Mouse (Mus musculus) hindbrain, postnatal 0 days (tissue): ENCODE results near the gene Hcfc2. TPM values are rescaled to one million over a fixed set of nuclear protein-coding genes. Genes with fewer than 3 reads are reported as not detected.

Experiments used
- ATAC-seq: fragments of 200-750 bp; cut with Nextera tagmentation; 2 replicates; pipeline ENCODE4 v1.8.0; 2017; ENCODE audit warnings: mild to moderate bottlenecking, moderate TSS enrichment, moderate library complexity
- DNase-seq: peaks from one replicate; pipeline ENCODE4 v3.0.0-alpha.2; 2015; ENCODE audit warnings: low spot score
- H3K27ac ChIP-seq: fragments of 300-500 bp; sonication (generic); 2 replicates; pipeline ENCODE4 v1.5.1; 2014; ENCODE audit warnings: mild to moderate bottlenecking
- H3K27me3 ChIP-seq: fragments of 300-500 bp; sonication (generic); 2 replicates; pipeline ENCODE4 v1.6.1; 2014; ENCODE audit warnings: low read length, mixed read lengths; ENCODE audit not compliant: insufficient read depth
- H3K36me3 ChIP-seq: fragments of 300-500 bp; sonication (generic); 2 replicates; pipeline ENCODE4 v1.6.1; 2014; ENCODE audit warnings: low read length, mixed read lengths; ENCODE audit not compliant: insufficient read depth
- H3K4me1 ChIP-seq: fragments of 300-500 bp; sonication (generic); 2 replicates; pipeline ENCODE4 v1.6.1; 2014; ENCODE audit warnings: antibody characterized with exemption, low read length, mixed read lengths; ENCODE audit not compliant: insufficient read depth
- H3K4me2 ChIP-seq: fragments of 300-500 bp; sonication (generic); 2 replicates; pipeline ENCODE4 v1.6.1; 2014; ENCODE audit warnings: low read depth, mild to moderate bottlenecking, low read length, moderate library complexity, mixed read lengths
- H3K4me3 ChIP-seq: fragments of 300-500 bp; sonication (generic); 2 replicates; pipeline ENCODE4 v1.5.1; 2014; ENCODE audit warnings: low read length
- H3K9ac ChIP-seq: fragments of 300-500 bp; sonication (generic); replicated peaks from 2 replicates; pipeline ENCODE4 v1.6.1; 2014; ENCODE audit warnings: mild to moderate bottlenecking, low read length, moderate library complexity, mixed read lengths
- H3K9me3 ChIP-seq: fragments of 300-500 bp; sonication (generic); 2 replicates; pipeline ENCODE4 v1.6.1; 2016; ENCODE audit warnings: low read length, mixed read lengths
- CTCF ChIP-seq: IDR thresholded peaks from 2 replicates; pipeline ENCODE4 v1.5.1; 2016; ENCODE audit warnings: antibody characterized with exemption, control low read depth, low read depth
- WGBS: fragments of 180-500 bp; shearing (Covaris S2); extraction: QIAGEN DNeasy Blood & Tissue Kit; methylation state at CpG from one replicate; pipeline ENCODE4 v1.1.7; 2014; 5-methylcytosine and 5-hydroxymethylcytosine counted together
- polyA plus RNA-seq: library from polyadenylated mRNA; unstranded; fragments of >200 nt; fragmentation: Nextera tagmentation; extraction: Ambion mirVana; gene quantifications from 2 replicates; pipeline ENCODE4 v1.2.1, GENCODE M21; 2015
- total RNA-seq: library from RNA; depleted of rRNA; stranded (reverse); fragments of >200 nt; gene quantifications from 2 replicates; pipeline ENCODE4 v1.2.3, GENCODE M21; 2014; rRNA removed

Hcfc2 gene
- total RNA-seq, result 19.2 and 22.9 TPM in 2 replicates
- polyA plus RNA-seq, result 24.8 and 29.7 TPM in 2 replicates

DNA sequence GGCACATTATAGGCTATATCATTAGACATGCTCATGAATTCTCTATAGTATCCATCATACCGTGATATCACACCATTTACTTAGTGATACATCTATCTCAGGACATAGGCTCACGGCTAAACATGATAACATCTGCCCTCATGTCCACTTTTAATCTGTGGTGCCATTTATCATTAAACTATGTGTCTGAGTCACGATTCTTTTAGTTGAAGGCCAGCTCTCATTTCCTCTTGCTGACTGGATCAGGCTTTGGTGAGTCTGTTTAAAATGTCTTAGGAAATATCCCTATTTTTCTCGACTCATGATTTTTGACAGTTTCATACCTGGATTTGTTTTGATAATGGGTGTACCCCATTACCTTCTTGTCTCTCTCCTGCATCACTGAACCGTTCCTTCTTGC is at the start of gene Hcfc2:
Hcfc2 (plus strand) TSS at position 205 of the 400 bp plus-strand sequence.
- Histone ChIP-seq H3K9ac (no peak within 1 kb of the TSS), H3K4me1 (peaks cover 8% of the 10 kb centered on the region; the same call in 1 of the 2 replicates), H3K27ac (no peak within 1 kb of the TSS; the same call in 1 of the 2 replicates), H3K36me3 (no peaks in the 10 kb centered on the region), H3K4me3 (no peak within 1 kb of the TSS), H3K4me2 (no peak within 1 kb of the TSS), H3K9me3 (no peaks in the 10 kb centered on the region), H3K27me3 (no peaks in the 10 kb centered on the region)
- ATAC-seq (no peak), DNase-seq (no peak)
- no peak for TF ChIP-seq CTCF
- 86% methylated on average over 5 of the region's 5 CpGs for WGBS

DNA sequence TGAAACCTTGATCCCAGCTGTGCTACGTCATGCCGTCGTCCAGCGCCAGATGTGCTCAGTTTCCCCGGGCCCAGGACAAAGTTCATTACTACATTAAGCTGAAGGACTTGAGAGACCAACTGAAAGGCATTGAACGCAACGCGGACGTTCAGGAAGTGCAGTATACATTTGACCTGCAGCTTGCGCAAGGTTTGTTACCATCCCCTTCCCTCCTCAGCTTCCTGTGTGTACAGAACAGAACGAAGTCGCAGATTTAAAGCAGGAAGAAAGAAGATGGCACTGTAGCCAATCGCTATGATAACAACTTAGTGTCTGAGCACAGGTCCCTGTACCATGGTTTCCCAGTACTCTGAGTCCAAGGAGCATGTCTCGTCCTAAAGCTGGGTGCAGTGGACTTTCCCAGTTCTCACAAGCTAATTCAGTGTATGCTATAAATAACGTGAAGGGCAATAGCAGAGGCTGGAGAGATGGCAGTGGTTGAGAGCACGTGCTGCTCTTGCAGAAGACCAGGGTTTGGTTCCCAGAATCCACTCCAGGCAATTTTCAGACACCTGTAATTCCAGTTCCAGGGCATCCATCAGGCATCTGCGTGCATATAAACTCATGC is 48.7 kb upstream of the Hcfc2 start:
- 94% methylated on average over 17 of the region's 17 CpGs for WGBS
- H3K27ac ChIP-seq, result no peak overlapping the region
- no peak for TF ChIP-seq CTCF
- no peaks in the 10 kb centered on the region for H3K27me3 ChIP-seq
- no peaks in the 10 kb centered on the region for H3K4me1 ChIP-seq
- no peak overlapping the region for H3K9ac ChIP-seq
- no peak overlapping the region for H3K4me2 ChIP-seq
- ATAC-seq (no peak), DNase-seq (no peak)
- no peak overlapping the region for H3K4me3 ChIP-seq
- H3K36me3 ChIP-seq, result peaks cover 41% of the 10 kb centered on the region
- no peaks in the 10 kb centered on the region for H3K9me3 ChIP-seq

DNA sequence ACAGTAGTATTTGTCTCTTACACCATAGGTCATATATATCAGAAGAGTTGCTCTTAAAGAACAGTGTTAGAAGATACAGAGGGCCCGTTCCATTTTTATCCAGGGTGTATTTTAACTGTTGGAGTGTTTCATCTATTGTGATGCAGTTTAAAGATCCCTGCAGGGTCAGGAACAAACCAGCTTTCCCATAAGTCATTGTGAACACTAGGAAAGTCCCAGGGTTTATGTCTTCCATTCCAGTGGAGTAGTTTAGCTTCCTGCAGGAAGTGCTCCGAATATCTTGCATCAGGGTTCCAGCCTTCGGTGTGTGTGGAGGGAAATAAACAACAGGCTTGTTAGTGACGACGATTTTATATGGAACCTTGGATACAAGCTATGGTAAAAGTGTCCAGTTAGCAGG is 44.7 kb upstream of the Hcfc2 start:
- Histone ChIP-seq H3K27me3 (no peaks in the 10 kb centered on the region), H3K4me1 (no peaks in the 10 kb centered on the region), H3K36me3 (peaks cover 19% of the 10 kb centered on the region; the same call in 1 of the 2 replicates), H3K27ac (no peak overlapping the region), H3K4me2 (no peak overlapping the region), H3K9me3 (no peaks in the 10 kb centered on the region), H3K4me3 (no peak overlapping the region), H3K9ac (no peak overlapping the region)
- DNase-seq, result no peak
- TF ChIP-seq CTCF, result no peak
- no peak for ATAC-seq
- WGBS, result 89% methylated on average over 5 of the region's 5 CpGs

DNA sequence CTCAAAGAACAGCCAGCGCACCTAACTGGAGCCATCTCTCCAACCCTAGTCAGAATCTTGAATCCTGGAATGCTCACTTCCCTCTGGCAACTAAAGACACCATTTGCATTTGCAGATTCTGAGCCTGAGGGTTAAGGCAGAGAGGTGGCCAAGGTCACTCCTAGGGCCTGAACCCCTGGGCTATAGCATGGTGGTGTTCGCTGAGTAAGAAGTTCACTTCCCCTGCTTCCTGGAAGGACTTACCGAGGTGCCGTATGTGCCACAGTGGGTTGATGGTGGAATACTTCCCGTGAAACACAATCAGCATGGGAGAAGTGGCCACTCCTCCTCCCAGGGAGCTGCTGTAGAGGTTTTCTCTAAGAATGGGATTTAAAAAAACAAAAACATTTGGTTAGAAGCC is 43.3 kb upstream of the Hcfc2 start:
- no peaks in the 10 kb centered on the region for H3K4me1 ChIP-seq
- H3K36me3 ChIP-seq, result peaks cover 7% of the 10 kb centered on the region; the same call in 1 of the 2 replicates
- ATAC-seq, result no peak
- no peak for TF ChIP-seq CTCF
- H3K4me3 ChIP-seq, result no peak overlapping the region
- 68% methylated on average over 5 of the region's 5 CpGs for WGBS
- no peak overlapping the region for H3K9ac ChIP-seq
- no peak overlapping the region for H3K27ac ChIP-seq
- H3K4me2 ChIP-seq, result no peak overlapping the region
- H3K27me3 ChIP-seq, result no peaks in the 10 kb centered on the region
- DNase-seq, result no peak
- H3K9me3 ChIP-seq, result no peaks in the 10 kb centered on the region

DNA sequence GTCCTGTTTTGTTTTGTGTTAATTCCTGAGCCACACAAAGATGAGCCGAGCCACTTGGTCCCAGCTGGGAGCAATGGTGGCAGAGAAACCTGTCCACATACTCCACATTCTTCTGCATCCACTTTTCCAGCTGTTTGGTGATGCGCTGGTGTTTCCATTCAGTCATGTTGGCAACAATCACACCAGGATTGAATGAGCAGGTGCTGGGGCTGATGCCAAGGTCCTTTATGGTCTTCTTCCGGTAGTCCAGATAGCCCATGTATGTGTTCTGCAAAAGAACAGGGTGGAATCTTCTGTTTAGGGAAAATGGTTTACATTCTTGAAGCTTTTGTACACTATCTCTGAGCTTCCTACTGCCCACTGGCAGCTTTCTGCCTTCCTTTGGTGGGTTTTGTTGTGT is 41.4 kb upstream of the Hcfc2 start:
- H3K4me3 ChIP-seq, result no peak overlapping the region
- H3K9me3 ChIP-seq, result no peaks in the 10 kb centered on the region
- H3K27me3 ChIP-seq, result no peaks in the 10 kb centered on the region
- 90% methylated on average over 3 of the region's 3 CpGs for WGBS
- no peak overlapping the region for H3K9ac ChIP-seq
- no peak overlapping the region for H3K27ac ChIP-seq
- no peak overlapping the region for H3K4me2 ChIP-seq
- DNase-seq (no peak), ATAC-seq (no peak)
- no peaks in the 10 kb centered on the region for H3K4me1 ChIP-seq
- no peak for TF ChIP-seq CTCF
- peaks cover 4% of the 10 kb centered on the region; the same call in 1 of the 2 replicates for H3K36me3 ChIP-seq

DNA sequence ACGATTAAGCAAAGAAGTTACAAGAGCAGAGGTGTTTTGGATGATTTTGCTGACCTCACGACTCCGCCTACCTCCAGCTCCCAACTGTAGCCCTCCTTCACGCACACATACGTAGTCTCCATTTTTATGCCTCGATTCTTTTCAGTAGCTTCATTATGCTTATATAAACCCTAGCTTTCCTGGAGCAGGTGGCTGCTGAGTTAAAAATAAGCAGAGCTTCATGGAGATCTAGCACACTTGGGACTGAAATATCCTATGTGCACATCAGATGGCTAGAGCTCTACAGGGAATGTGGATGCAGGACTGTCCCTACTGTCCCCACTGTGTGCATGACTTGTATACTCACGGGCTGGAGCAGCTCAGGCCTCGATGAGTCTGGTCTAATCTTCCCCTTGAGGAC is 34.1 kb upstream of the Hcfc2 start:
- 82% methylated on average over 8 of the region's 8 CpGs for WGBS
- H3K27ac ChIP-seq, result peak overlapping the region; percentile 49
- no peak for DNase-seq

DNA sequence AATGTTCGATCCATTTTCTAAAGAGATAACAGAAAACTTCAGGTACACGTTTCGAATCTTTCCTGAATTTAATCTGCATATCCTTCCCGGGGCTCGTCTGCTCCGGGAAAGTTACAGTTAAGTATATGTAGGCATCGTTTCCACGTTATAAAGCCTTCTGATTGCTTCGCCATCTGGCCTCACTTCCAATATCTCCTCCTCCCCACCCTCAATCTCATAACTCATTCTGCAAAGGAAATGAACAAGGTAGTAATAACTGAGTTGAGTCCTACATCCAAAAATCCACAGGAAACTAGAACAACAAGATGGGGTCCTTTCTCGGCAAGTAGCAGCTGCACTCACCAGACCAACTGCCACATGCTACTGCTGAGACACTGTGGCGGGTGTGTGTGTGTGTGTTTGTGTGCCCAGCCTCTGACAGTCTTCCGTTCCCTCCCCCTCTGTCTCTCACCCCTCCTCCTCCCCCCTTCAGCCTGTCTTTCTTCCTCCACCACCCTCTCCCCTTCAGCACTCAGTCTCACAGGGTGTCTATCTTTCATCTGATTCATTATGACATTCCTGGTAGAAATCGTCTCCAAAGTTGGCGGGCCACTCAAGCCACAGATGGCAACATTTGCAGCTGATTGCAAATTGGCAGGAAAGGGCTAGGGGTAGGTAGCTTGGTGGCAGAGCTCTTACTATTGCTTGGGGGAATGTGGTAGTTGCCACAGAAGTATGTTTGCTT is 33.5 kb upstream of the Hcfc2 start:
- peak overlapping the region; percentile 49 for H3K27ac ChIP-seq
- no peaks in the 10 kb centered on the region for H3K36me3 ChIP-seq
- DNase-seq (peak; percentile 73), ATAC-seq (peak; percentile 82)
- no peaks in the 10 kb centered on the region for H3K4me1 ChIP-seq
- 69% methylated on average over 14 of the region's 14 CpGs for WGBS
- H3K4me3 ChIP-seq, result no peak overlapping the region
- H3K9me3 ChIP-seq, result no peaks in the 10 kb centered on the region
- no peaks in the 10 kb centered on the region for H3K27me3 ChIP-seq
- H3K4me2 ChIP-seq, result no peak overlapping the region
- no peak for TF ChIP-seq CTCF
- H3K9ac ChIP-seq, result no peak overlapping the region

More for the DNA sequence above, 34.1 kb upstream of the Hcfc2 start:
- Histone ChIP-seq H3K9me3 (no peaks in the 10 kb centered on the region), H3K9ac (no peak overlapping the region), H3K27me3 (no peaks in the 10 kb centered on the region), H3K4me3 (no peak overlapping the region), H3K4me1 (no peaks in the 10 kb centered on the region), H3K4me2 (no peak overlapping the region), H3K36me3 (no peaks in the 10 kb centered on the region)
- ATAC-seq, result no peak
- TF ChIP-seq CTCF, result no peak
